Mouse (Mus musculus) Patski (cell line): Measurements from ENCODE around the gene Eefsec. TPM values are rescaled to one million over a fixed set of nuclear protein-coding genes. Genes with fewer than 3 reads are reported as not detected.

Experiments used
- ATAC-seq: fragments of 100-300 bp; one replicate; pipeline ENCODE4 v1.8.0; 2021
- CTCF ChIA-PET: fragments of 350-600 bp; sonication (Branson Sonifier 250); formaldehyde crosslinking; loops from one replicate; lab custom pipeline; 2022; ENCODE audit warnings: inconsistent platforms; lab: Charles Lee
- POLR2A ChIA-PET: fragments of 350-600 bp; sonication (Branson Sonifier 250); formaldehyde crosslinking; loops from one replicate; lab custom pipeline; 2022; ENCODE audit warnings: antibody characterized with exemption, inconsistent platforms; lab: Charles Lee
- DNase-seq: peaks from one replicate; pipeline ENCODE4 v3.0.0-alpha.2; 2011; ENCODE audit warnings: low read depth, low spot score
- H3K27me3 ChIP-seq: fragments of 371-371 bp; one replicate; pipeline ENCODE4 v1.5.1; 2021
- CTCF ChIP-seq: fragments of 100-300 bp; IDR thresholded peaks from one replicate; pipeline ENCODE4 v1.5.1; 2021
- in situ Hi-C: fragments of 300-500 bp; cut with MboI; formaldehyde crosslinking; loops from 3 replicates; pipeline ENCODE4 v1.11.1; 2018; ENCODE audit warnings: low pct_unique_long_range_greater_than_20kb, mixed read lengths
- polyA plus RNA-seq: library from polyadenylated mRNA; unstranded; gene quantifications from one replicate; pipeline ENCODE4 v1.2.3, GENCODE M21; 2021

The Eefsec gene
- polyA plus RNA-seq: 14.9 TPM

GRCm38 (mm10) chr6:88446063-88447002 is at the start of gene Eefsec:
Eefsec (minus strand) TSS chr6:88446539.
- TF ChIP-seq CTCF: no peak
- CTCF ChIA-PET: interaction anchor here (0.7 kb wide), 1 partner anchor 372 kb away, joined by 3 read pairs; no protein-coding TSS in a partner anchor
- peaks cover 3% of the 10 kb centered on the region for H3K27me3 ChIP-seq
- in situ Hi-C loops: no loop called here
- peak; percentile 12 for DNase-seq
- peak; percentile 53 for ATAC-seq
- POLR2A ChIA-PET: no interaction called here

- in situ Hi-C loops: loop anchor here (25.0 kb wide), 1 partner anchor 581 kb away; the partner anchor contains the start of gene Hmces
- no peak for ATAC-seq
- CTCF ChIA-PET: interaction anchor here (0.6 kb wide), 1 partner anchor 18 kb away, joined by 3 read pairs; no protein-coding TSS in a partner anchor
- POLR2A ChIA-PET: no interaction called here
- no peak for DNase-seq
- no peaks in the 10 kb centered on the region for H3K27me3 ChIP-seq
- no peak for TF ChIP-seq CTCF
Measured at GRCm38 (mm10) chr6:88493712-88494111, 47.4 kb upstream of the Eefsec start.

- ATAC-seq: no peak
- no peak for DNase-seq
- POLR2A ChIA-PET: interaction anchor here (1.0 kb wide), 1 partner anchor 10 kb away, joined by 3 read pairs; no protein-coding TSS in a partner anchor
- no peaks in the 10 kb centered on the region for H3K27me3 ChIP-seq
- in situ Hi-C loops: loop anchor here (25.0 kb wide), 1 partner anchor 578 kb away; the partner anchor contains the start of gene Hmces
- CTCF ChIA-PET: no interaction called here
- no peak for TF ChIP-seq CTCF
Measured at GRCm38 (mm10) chr6:88490629-88491354, 44.5 kb upstream of the Eefsec start.

GRCm38 (mm10) chr6:88489834-88490233 is 43.5 kb upstream of the Eefsec start:
- DNase-seq (no peak), ATAC-seq (no peak)
- ChIA-PET POLR2A (no interaction called here), CTCF (interaction anchor here (1.5 kb wide), 1 partner anchor 366 kb away, joined by 4 read pairs; no protein-coding TSS in a partner anchor)
- TF ChIP-seq CTCF: no peak
- in situ Hi-C loops: loop anchor here (25.0 kb wide), 1 partner anchor 578 kb away; the partner anchor contains the start of gene Hmces
- H3K27me3 ChIP-seq: no peaks in the 10 kb centered on the region

- in situ Hi-C loops: loop anchor here (25.0 kb wide), 1 partner anchor 577 kb away; the partner anchor contains the start of gene Hmces
- POLR2A ChIA-PET: no interaction called here
- CTCF ChIA-PET: interaction anchor here (1.5 kb wide), 1 partner anchor 365 kb away, joined by 4 read pairs; no protein-coding TSS in a partner anchor
- TF ChIP-seq CTCF: no peak
- DNase-seq (no peak), ATAC-seq (no peak)
- H3K27me3 ChIP-seq: no peaks in the 10 kb centered on the region
Measured at GRCm38 (mm10) chr6:88489026-88489425, 42.7 kb upstream of the Eefsec start.

GRCm38 (mm10) chr6:88486893-88487292 is 40.6 kb upstream of the Eefsec start:
- TF ChIP-seq CTCF: no peak
- POLR2A ChIA-PET: no interaction called here
- H3K27me3 ChIP-seq: no peaks in the 10 kb centered on the region
- in situ Hi-C loops: loop anchor here (25.0 kb wide), 1 partner anchor 575 kb away; the partner anchor contains the start of gene Hmces
- ATAC-seq (no peak), DNase-seq (no peak)
- CTCF ChIA-PET: interaction anchor here (0.8 to 1.7 kb wide), 4 partner anchors 23 to 373 kb away, joined by 3 read pairs; no protein-coding TSS in a partner anchor

GRCm38 (mm10) chr6:88485378-88485777 is 39.0 kb upstream of the Eefsec start:
- ChIA-PET POLR2A (interaction anchor here (0.6 to 0.7 kb wide), 2 partner anchors 27 to 589 kb away, joined by 3 read pairs; no protein-coding TSS in a partner anchor), CTCF (no interaction called here)
- in situ Hi-C loops: loop anchor here (25.0 kb wide), 1 partner anchor 573 kb away; the partner anchor contains the start of gene Hmces
- TF ChIP-seq CTCF: no peak
- no peaks in the 10 kb centered on the region for H3K27me3 ChIP-seq
- ATAC-seq: no peak
- no peak for DNase-seq

GRCm38 (mm10) chr6:88483913-88484312 is 37.6 kb upstream of the Eefsec start:
- ChIA-PET POLR2A (no interaction called here), CTCF (no interaction called here)
- no peak for TF ChIP-seq CTCF
- ATAC-seq (no peak), DNase-seq (no peak)
- no peaks in the 10 kb centered on the region for H3K27me3 ChIP-seq
- in situ Hi-C loops: loop anchor here (25.0 kb wide), 1 partner anchor 572 kb away; the partner anchor contains the start of gene Hmces

- TF ChIP-seq CTCF: no peak
- DNase-seq (no peak), ATAC-seq (no peak)
- in situ Hi-C loops: loop anchor here (25.0 kb wide), 1 partner anchor 571 kb away; the partner anchor contains the start of gene Hmces
- POLR2A ChIA-PET: no interaction called here
- no peaks in the 10 kb centered on the region for H3K27me3 ChIP-seq
- CTCF ChIA-PET: interaction anchor here (1.3 kb wide), 1 partner anchor 9 kb away, joined by 4 read pairs; no protein-coding TSS in a partner anchor
Measured at GRCm38 (mm10) chr6:88483111-88483510, 36.8 kb upstream of the Eefsec start.

- ChIA-PET POLR2A (no interaction called here), CTCF (no interaction called here)
- H3K27me3 ChIP-seq: no peaks in the 10 kb centered on the region
- ATAC-seq (no peak), DNase-seq (no peak)
- in situ Hi-C loops: loop anchor here (25.0 kb wide), 1 partner anchor 568 kb away; the partner anchor contains the start of gene Hmces
- no peak for TF ChIP-seq CTCF
Measured at GRCm38 (mm10) chr6:88480421-88480820, 34.1 kb upstream of the Eefsec start.
